Mouse (Mus musculus) liver, embryonic 14.5 days (tissue): ENCODE measurements around the gene Cdc34. TPM values are rescaled to one million over a fixed set of nuclear protein-coding genes. Genes with fewer than 3 reads are reported as not detected.
"Not testable (repeated sequence)": the region's sequence is repeated elsewhere in the genome, so short reads cannot be mapped to it uniquely, and the experiment has no call there.

Source experiments
- ATAC-seq: fragments of 200-750 bp; cut with Nextera tagmentation; 2 replicates; pipeline ENCODE4 v1.8.0; 2017; ENCODE audit warnings: moderate number of reproducible peaks, mild to moderate bottlenecking, moderate library complexity; ENCODE audit not compliant: insufficient read depth
- DNase-seq, 3 experiments: peaks; one replicate each; pipeline ENCODE4 v3.0.0-alpha.2; 2012 to 2013; ENCODE audit warnings: low read depth in 3 of 3, low spot score in 3 of 3
- H3K27ac ChIP-seq: fragments of 300-500 bp; sonication (generic); 2 replicates; pipeline ENCODE4 v1.5.1; 2014; ENCODE audit warnings: moderate library complexity, mild to moderate bottlenecking, control low read depth, inconsistent platforms
- H3K27me3 ChIP-seq: fragments of 300-500 bp; sonication (generic); 2 replicates; pipeline ENCODE4 v1.6.1; 2014; ENCODE audit warnings: mild to moderate bottlenecking, low read length, moderate library complexity; ENCODE audit not compliant: control insufficient read depth, insufficient read depth
- H3K36me3 ChIP-seq: fragments of 300-500 bp; sonication (generic); replicated peaks from 2 replicates; pipeline ENCODE4 v1.6.1; 2014; ENCODE audit warnings: low read depth; ENCODE audit not compliant: control insufficient read depth, insufficient read depth
- H3K4me1 ChIP-seq, 2 experiments: fragments of 200-500 bp in 1 of 2; fragments of 300-500 bp in 1 of 2; sonication (generic) in 1 of 2; replicated peaks; 2 replicates each; pipeline ENCODE4 v1.6.1; 2012 to 2014; ENCODE audit warnings: antibody characterized with exemption in 1 of 2, inconsistent platforms in 1 of 2, low read length in 1 of 2; ENCODE audit not compliant: control insufficient read depth in 2 of 2, insufficient read depth in 2 of 2
- H3K4me2 ChIP-seq: fragments of 300-500 bp; sonication (generic); 2 replicates; pipeline ENCODE4 v1.6.1; 2014; ENCODE audit warnings: low read depth, mild to moderate bottlenecking, control low read depth, moderate library complexity
- H3K4me3 ChIP-seq, 2 experiments: fragments of 200-500 bp in 1 of 2; fragments of 300-500 bp in 1 of 2; sonication (generic) in 1 of 2; 2 replicates each; pipeline ENCODE4 v1.5.1; 2012 to 2014; ENCODE audit warnings: low read depth in 2 of 2, low read length in 2 of 2, mild to moderate bottlenecking in 2 of 2, control low read depth in 1 of 2, inconsistent platforms in 1 of 2, moderate library complexity in 1 of 2; ENCODE audit not compliant: insufficient read depth in 1 of 2
- H3K9ac ChIP-seq: fragments of 300-500 bp; sonication (generic); replicated peaks from 2 replicates; pipeline ENCODE4 v1.6.1; 2014; ENCODE audit warnings: mild to moderate bottlenecking, control low read depth, moderate library complexity
- H3K9me3 ChIP-seq: fragments of 300-500 bp; sonication (generic); 2 replicates; pipeline ENCODE4 v1.6.1; 2016; ENCODE audit warnings: low read length, mixed read lengths; ENCODE audit not compliant: control insufficient read depth
- CTCF ChIP-seq: IDR thresholded peaks from 2 replicates; pipeline ENCODE4 v1.5.1; 2016; ENCODE audit warnings: antibody characterized with exemption, low read depth, control low read depth
- EP300 ChIP-seq: IDR thresholded peaks from 2 replicates; pipeline ENCODE4 v1.6.1; 2016; ENCODE audit warnings: antibody characterized with exemption, low read depth
- WGBS: fragments of 180-500 bp; shearing (Covaris S2); extraction: QIAGEN DNeasy Blood & Tissue Kit; methylation state at CpG from one replicate; pipeline ENCODE4 v1.1.7; 2014; ENCODE audit not compliant: insufficient replicate concordance; 5-methylcytosine and 5-hydroxymethylcytosine counted together
- polyA plus RNA-seq, 2 experiments: library from polyadenylated mRNA; depleted of rRNA in 1 of 2; stranded (reverse) in 1 of 2; unstranded in 1 of 2; fragments of >200 nt; fragmentation: Nextera tagmentation in 1 of 2; extraction: Ambion mirVana in 1 of 2; gene quantifications; 2 replicates each; pipeline versions ENCODE4 v1.2.1 to v1.2.3; 2012 to 2014

The Cdc34 gene
- polyA plus RNA-seq, 2 experiments, result 115 to 127 TPM

- Histone ChIP-seq H3K4me2 (no peak overlapping the region), H3K4me3 (no peak overlapping the region), H3K27me3 (no peaks in the 10 kb centered on the region), H3K4me1 (peaks cover 8 to 27% of the 10 kb centered on the region in 2 experiments), H3K9me3 (no peaks in the 10 kb centered on the region), H3K27ac (no peak overlapping the region), H3K9ac (no peak overlapping the region), H3K36me3 (peaks cover 5% of the 10 kb centered on the region)
- 59% methylated on average over 10 of the region's 10 CpGs for WGBS
- TF ChIP-seq EP300 (no peak), CTCF (no peak)
- ATAC-seq (no peak), DNase-seq (no peak)
Measured at GRCm38 (mm10) chr10:79701443-79702129, 19.6 kb downstream of the Cdc34 start.

- Histone ChIP-seq H3K36me3 (peaks cover 18% of the 10 kb centered on the region), H3K4me1 (peaks cover 20 to 40% of the 10 kb centered on the region in 2 experiments)
- not testable (repeated sequence) for ATAC-seq, H3K27me3 ChIP-seq, H3K4me3 ChIP-seq, H3K27ac ChIP-seq, DNase-seq, H3K9me3 ChIP-seq, H3K9ac ChIP-seq, H3K4me2 ChIP-seq
- WGBS, result 70% methylated on average over 2 of the region's 4 CpGs
Measured at GRCm38 (mm10) chr10:79702970-79703369, 21.0 kb downstream of the Cdc34 start.

- peaks cover 24 to 41% of the 10 kb centered on the region in 2 experiments for H3K4me1 ChIP-seq
- ATAC-seq, result no peak
- no peak for DNase-seq
- H3K27me3 ChIP-seq, result no peaks in the 10 kb centered on the region
- H3K9ac ChIP-seq, result peak overlapping the region; percentile 68
- peaks cover 24% of the 10 kb centered on the region for H3K36me3 ChIP-seq
- TF ChIP-seq EP300 (no peak), CTCF (no peak; the same call in 1 of the 2 replicates)
- no peaks in the 10 kb centered on the region for H3K9me3 ChIP-seq
- H3K4me2 ChIP-seq, result peak overlapping the region; percentile 70
- WGBS, result 69% methylated on average over 10 of the region's 10 CpGs
- peak overlapping the region; percentile 41 to 86; a peak in 3 of 4 replicates for H3K4me3 ChIP-seq
- H3K27ac ChIP-seq, result peak overlapping the region; percentile 62
Measured at GRCm38 (mm10) chr10:79703541-79703940, 21.5 kb downstream of the Cdc34 start.

GRCm38 (mm10) chr10:79704065-79704969 is 22.3 kb downstream of the Cdc34 start, which contains the start of gene Bsg:
TSS of gene Bsg (plus strand) at chr10:79704491.
- peak; percentile 89 for ATAC-seq
- TF ChIP-seq CTCF, result peak; percentile 68
- peak; percentile 65 for TF ChIP-seq EP300
- peaks cover 32% of the 10 kb centered on the region for H3K36me3 ChIP-seq
- peak within 1 kb of the TSS; percentile 100 for H3K4me2 ChIP-seq
- H3K9ac ChIP-seq, result peak within 1 kb of the TSS; percentile 97
- peaks cover 24 to 46% of the 10 kb centered on the region in 2 experiments for H3K4me1 ChIP-seq
- WGBS, result under 1% methylated on average over 65 of the region's 65 CpGs
- no peaks in the 10 kb centered on the region for H3K27me3 ChIP-seq
- peak within 1 kb of the TSS; percentile 98 for H3K27ac ChIP-seq
- DNase-seq, result peak; percentile 99
- peak within 1 kb of the TSS; percentile 86 to 100 for H3K4me3 ChIP-seq
- no peaks in the 10 kb centered on the region for H3K9me3 ChIP-seq

GRCm38 (mm10) chr10:79704970-79705360 is 23.0 kb downstream of the Cdc34 start:
- Histone ChIP-seq H3K36me3 (peaks cover 38% of the 10 kb centered on the region), H3K9me3 (no peaks in the 10 kb centered on the region), H3K4me3 (peak overlapping the region; percentile 86 to 100), H3K4me2 (peak overlapping the region; percentile 100), H3K27me3 (no peaks in the 10 kb centered on the region), H3K9ac (peak overlapping the region; percentile 97), H3K4me1 (peaks cover 24 to 49% of the 10 kb centered on the region in 2 experiments), H3K27ac (peak overlapping the region; percentile 98)
- ATAC-seq, result no peak
- no peak for DNase-seq
- TF ChIP-seq EP300 (no peak), CTCF (no peak)
- under 1% methylated on average over 10 of the region's 10 CpGs for WGBS
